Mouse (Mus musculus): ENCODE measurements at regions not wholly inside any gene's neighbourhood (a gene's known extent, or its start where the extent isn't known, plus 50 kb on each side); places are given as distances from the start of the nearest gene placed in this dataset.
A peak's percentile ranks its signal among the peaks of the same experiment; 100 is the strongest.

DNA sequence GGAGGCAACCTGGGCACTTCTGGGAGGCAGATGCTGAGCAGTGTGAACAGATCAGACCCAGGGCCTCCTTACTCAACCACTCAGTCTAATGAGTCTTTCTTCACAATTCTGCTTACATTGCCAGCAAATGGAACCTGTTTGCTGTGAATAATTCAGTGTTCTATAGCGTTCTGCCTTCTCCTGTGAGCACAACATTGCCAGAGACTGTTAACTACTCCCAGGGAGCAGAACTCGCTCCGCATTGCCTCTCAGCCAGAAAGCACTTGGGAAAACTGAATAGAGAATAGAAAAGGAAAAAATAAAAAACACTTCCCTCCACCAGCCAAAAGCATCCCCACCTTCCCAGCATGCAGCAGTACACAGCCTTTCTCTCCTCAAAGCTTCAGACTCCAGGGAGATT lies 51.5 kb downstream of the Aym1 start:
- DNase-seq: no peak

DNA sequence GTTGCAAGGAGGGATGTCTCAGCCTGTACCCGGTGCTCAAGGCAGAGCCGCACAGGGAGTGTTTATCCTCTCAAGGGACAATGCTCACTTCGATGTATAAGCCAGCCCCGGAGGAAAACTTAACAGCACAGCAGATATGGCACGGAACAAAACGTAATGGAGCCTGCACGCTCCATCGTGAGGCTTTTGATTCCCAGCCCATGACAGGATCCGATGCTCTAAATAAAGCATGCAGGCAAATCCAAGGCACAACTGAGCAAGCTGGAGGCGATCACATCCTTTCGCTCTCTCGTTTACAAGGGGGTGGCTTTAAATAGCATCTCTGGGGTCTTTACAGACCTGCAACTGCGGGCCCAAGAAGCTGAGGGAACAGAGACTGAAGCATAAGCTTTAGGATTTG lies 53.9 kb downstream of the Aym1 start:
- no peak for DNase-seq

DNA sequence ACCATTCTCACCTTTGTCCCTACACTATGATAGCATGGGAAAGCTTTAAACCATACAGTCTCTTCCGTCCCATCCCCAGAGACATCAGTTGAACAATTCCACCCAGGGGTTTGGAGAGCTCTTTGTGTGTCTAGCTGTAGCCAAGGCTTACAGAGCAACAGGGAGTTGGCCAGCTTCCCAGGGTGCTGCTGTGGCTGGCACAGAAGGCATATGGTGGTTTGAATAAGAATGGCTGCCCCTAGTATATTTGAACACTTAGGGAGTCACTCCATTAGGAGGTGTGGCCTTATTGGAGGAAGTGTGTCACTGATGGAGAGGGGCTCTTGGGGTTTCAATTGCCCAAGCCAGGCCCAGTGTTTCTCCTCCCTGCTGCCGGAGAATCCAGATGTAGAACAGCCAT lies 57.5 kb downstream of the Aym1 start:
- DNase-seq: no peak

DNA sequence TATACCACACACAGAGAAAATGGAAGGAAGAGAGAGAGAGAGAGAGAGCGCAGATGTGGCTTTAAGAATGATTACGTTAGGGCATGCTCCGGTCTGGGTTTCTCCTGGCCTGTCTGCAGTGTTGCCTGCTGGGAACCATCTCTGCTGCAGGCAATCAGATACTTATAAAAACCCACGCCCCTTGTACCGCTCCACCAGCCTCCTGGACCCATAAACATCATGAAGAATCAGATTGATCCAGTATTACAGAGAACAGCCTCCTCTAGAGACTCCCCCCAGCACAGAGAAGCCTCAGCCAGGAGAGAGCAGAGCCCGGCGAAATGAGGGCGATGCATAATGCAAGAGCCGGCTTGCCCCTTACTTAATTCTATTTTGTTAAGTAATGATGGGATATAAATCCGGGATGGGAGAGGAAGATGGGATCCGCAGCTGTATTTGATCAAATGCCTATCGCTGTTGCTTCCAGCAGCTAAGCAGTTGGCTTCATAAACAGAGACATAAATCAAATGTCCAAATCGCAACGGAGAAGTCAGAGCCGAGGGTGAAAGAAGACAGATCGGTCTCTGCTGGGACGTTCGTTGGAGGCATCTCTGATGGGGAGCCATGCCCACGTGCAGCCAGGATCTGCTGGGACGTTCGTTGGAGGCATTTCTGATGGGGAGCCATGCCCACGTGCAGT lies 61.4 kb downstream of the Aym1 start:
- DNase-seq: no peak

DNA sequence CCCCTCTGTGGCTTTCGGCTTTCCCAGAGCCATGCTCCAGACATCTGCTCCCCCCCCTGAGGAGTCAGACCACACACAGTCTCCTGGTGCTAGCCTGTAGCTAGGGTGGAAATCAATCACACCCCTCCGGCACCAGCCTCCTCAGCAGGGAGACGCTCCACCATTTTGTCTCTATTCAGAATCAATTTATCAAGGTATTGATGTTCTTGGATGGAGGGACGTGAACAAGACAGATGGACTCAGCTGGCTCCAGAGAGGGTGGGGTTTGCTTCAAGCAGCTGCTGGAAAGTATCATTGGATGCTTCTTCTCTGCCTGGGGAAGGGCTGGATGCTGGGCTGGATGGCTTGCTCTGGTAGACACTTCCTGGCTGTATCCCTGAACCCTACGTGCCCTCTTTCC lies 63.5 kb downstream of the Aym1 start:
- DNase-seq: no peak

DNA sequence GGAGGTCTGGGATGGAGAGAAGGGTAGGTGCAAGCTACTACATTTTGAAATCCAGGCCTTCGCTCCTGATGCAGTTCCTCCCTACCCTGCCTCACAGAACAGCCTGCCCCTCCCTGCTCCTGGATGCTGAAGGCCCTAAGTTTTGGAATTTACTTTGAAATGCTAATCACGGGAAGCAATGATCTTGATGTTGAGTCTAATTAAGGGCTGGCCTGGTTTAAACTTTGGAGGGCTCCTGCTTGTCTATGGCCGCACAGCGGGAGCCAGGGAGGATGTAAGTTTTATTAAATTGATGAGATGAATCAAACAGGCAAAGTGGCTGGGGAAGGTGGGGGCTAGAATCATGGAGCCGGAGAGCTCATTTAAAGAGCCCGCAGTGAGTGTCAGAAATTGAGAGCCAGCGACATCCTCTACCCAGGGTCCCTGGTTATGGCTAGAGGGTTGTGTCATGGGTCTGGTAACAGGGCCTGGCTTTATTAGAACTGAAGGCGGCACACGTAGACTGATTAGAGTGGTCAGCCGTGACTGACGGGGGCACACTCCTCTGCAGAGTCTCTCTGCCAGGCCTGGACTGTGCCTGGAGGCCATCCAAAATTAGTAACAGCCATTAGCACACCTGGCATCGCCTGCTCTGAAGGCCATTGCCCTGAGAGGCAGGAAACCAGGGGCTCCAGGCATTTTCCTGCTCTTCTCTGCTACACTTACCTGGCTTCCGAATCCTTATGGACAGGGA lies 65.1 kb downstream of the Aym1 start:
- peak; percentile 3 for DNase-seq

DNA sequence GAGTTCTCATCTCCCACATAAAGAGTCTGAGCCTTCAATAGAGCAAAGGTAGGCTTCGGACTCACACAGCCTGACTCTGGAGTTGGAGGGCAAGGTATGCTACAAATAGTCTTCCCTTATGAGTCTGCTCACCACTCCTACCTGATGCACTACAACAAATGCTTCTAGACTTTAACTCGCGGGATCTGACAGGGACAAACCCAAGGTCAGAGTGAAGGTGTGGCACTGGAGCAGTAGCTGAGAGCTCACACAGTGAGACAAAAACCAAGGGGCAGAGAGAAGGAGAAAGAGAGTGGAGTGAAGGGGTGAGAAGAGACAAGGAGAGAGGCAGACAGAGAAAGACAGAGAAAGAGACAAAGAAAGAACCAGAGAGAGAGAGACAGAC lies 65.6 kb downstream of the Aym1 start:
- DNase-seq: no peak

DNA sequence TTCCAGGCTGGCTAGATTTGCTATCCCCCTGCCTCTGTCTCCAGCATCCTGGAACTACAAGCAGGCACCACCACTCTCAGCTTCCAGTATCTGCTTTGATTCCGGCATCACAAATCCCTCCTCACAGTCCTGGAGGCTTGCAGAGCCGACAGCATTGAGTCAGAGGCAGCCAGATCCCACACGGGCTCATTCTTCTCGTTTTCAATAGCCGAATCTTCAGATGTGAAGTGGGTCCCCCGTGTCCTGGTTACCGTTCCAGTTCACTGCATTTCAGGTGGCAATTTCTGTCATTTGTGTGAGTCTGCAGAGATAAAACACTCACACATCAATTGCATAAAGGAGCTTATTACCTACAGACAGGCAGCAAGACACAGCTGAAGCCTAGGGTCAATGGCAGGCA lies 62.4 kb upstream of the Wscd2 start:
- no peak for DNase-seq

DNA sequence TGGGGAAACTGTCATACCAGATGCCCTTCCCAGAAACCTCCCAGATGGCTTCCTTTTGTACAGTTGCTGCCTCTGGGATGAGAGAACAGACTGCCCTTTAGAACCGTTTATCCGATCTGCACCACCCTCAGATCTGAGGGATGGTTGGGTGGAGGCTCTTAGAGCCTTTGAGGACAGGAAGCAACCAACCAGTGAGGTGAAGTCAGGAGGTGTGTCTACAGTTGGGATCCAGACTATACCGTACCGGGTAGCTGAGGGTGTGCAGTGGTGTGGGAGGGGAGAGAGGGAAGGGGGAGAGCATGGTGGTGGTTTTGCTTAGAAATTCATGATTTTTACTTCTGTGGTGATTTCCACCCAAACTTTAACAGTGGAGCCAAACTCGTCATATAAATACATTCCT lies 58.8 kb upstream of the Wscd2 start:
- DNase-seq: no peak

DNA sequence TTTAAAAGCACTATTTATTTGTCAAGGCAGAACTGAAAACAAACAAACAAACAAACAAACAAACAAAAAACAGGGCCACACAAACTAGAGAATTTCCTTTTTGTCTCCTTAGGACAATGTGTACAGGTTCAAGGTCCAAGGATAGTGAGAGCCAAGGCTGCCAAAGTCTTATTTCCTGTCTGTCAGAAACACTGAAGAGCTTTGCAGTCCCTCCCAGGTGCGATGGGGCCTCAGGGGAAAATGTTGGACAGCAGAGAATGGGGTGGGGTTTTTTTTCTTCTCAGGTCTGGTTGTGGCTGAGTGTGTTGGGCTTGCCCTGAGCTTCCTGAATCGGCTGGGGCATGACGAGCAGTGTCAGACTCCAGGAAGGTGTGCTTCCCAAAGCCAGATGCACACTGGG lies 53.1 kb upstream of the Wscd2 start:
- DNase-seq: no peak
